Mouse (Mus musculus) cerebellum, adult 2 months (tissue): ENCODE results near the gene Rnf121. TPM values are rescaled to one million over a fixed set of nuclear protein-coding genes. Genes with fewer than 3 reads are reported as not detected.

Experiments used
- DNase-seq, 2 experiments: peaks; one replicate each; pipeline ENCODE4 v3.0.0; 2021
- H3K27ac ChIP-seq: fragments of 200-500 bp; 2 replicates; pipeline ENCODE4 v1.5.1; 2012; ENCODE audit warnings: low read length, control low read depth, inconsistent platforms; ENCODE audit not compliant: insufficient read depth
- H3K27me3 ChIP-seq: fragments of 200-500 bp; 2 replicates; pipeline ENCODE4 v1.6.1; 2012; ENCODE audit warnings: inconsistent platforms, mild to moderate bottlenecking, low read length, moderate library complexity; ENCODE audit not compliant: control insufficient read depth, insufficient read depth
- H3K4me1 ChIP-seq: fragments of 200-500 bp; 2 replicates; pipeline ENCODE4 v1.6.1; 2011; ENCODE audit warnings: low read length; ENCODE audit not compliant: control insufficient read depth, insufficient read depth
- H3K4me3 ChIP-seq: fragments of 200-500 bp; replicated peaks from 2 replicates; pipeline ENCODE3; 2011; ENCODE audit warnings: mild to moderate bottlenecking, low read depth, low read length, control low read depth; ENCODE audit not compliant: insufficient read depth
- CTCF ChIP-seq: fragments of 200-500 bp; IDR thresholded peaks from 2 replicates; pipeline ENCODE4 v1.5.1; 2011; ENCODE audit warnings: low read depth, mild to moderate bottlenecking, control low read depth, low read length, moderate library complexity, borderline replicate concordance; ENCODE audit not compliant: insufficient read depth
- POLR2A ChIP-seq: fragments of 200-500 bp; IDR thresholded peaks from 2 replicates; pipeline ENCODE4 v1.6.1; 2011; ENCODE audit warnings: low read length, control low read depth, borderline replicate concordance; ENCODE audit not compliant: insufficient read depth
- WGBS: fragments of 180-500 bp; shearing (Covaris S2); methylation state at CpG from one replicate; pipeline ENCODE4 v1.1.7; 2018; 5-methylcytosine and 5-hydroxymethylcytosine counted together
- polyA plus RNA-seq: library from polyadenylated mRNA; depleted of rRNA; stranded (reverse); fragments of >200 nt; gene quantifications from 2 replicates; pipeline ENCODE4 v1.2.3, GENCODE M21; 2012; rRNA removed

The Rnf121 gene
- polyA plus RNA-seq = 65.3 and 66.6 TPM in 2 replicates

GRCm38 (mm10) chr7:102065046-102065891 lies at the start of gene Rnf121, which contains the start of the genes Xndc1 and Xntrpc:
Gene Rnf121, minus strand, starts transcription at chr7:102065469.
Gene Xndc1, plus strand, starts transcription at chr7:102065511.
Gene Xntrpc, plus strand, starts transcription at chr7:102065713.
- Histone ChIP-seq H3K4me3 (peak within 1 kb of the TSS; percentile 72), H3K4me1 (no peaks in the 10 kb centered on the region; the same call in 1 of the 2 replicates), H3K27ac (peak within 1 kb of the TSS; percentile 57), H3K27me3 (no peaks in the 10 kb centered on the region)
- TF ChIP-seq POLR2A (peak; percentile 78), CTCF (no peak)
- WGBS = under 1% methylated on average over 56 of the region's 56 CpGs
- DNase-seq = peak; percentile 94

DNA sequence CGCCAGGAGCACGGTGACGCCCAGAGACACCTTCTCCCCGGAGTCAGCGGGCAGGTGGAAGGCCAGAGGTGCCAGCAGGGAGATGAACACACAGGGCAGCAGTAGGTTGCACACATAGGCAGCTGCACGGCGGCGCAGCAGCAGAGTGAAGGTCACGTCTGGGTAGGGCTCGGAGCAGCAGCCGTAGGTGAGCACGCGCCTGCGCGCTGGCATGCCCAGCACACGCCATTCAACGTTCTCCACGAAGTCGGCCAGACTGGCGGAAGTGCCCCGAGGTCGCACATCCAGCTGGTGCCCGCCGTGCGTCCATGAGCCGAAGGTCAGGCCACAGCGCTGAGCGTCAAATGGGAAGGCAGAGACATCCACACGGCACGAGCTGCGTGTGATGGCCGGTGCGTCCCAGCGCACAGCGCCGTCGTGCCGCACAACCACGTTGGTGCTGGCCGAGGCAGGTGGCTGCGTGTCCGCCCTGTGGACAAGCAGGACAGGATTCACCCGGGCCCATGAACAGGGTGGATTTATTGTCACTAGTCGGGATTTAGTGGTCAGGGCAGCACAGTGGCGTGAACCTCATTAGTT lies 48.0 kb upstream of the Rnf121 start:
- Histone ChIP-seq H3K27me3 (no peaks in the 10 kb centered on the region), H3K4me1 (no peaks in the 10 kb centered on the region), H3K27ac (no peak overlapping the region), H3K4me3 (no peak overlapping the region)
- TF ChIP-seq CTCF = no peak
- TF ChIP-seq POLR2A = no peak
- DNase-seq = no peak
- WGBS = 84% methylated on average over 45 of the region's 45 CpGs

- H3K4me1 ChIP-seq = peaks cover 4% of the 10 kb centered on the region
- H3K27me3 ChIP-seq = no peaks in the 10 kb centered on the region
- WGBS = 89% methylated on average over 4 of the region's 4 CpGs
- H3K27ac ChIP-seq = no peak overlapping the region
- TF ChIP-seq CTCF (no peak), POLR2A (no peak)
- H3K4me3 ChIP-seq = no peak overlapping the region
- no peak for DNase-seq
Observed at GRCm38 (mm10) chr7:102109746-102110145, 44.5 kb upstream of the Rnf121 start.

DNA sequence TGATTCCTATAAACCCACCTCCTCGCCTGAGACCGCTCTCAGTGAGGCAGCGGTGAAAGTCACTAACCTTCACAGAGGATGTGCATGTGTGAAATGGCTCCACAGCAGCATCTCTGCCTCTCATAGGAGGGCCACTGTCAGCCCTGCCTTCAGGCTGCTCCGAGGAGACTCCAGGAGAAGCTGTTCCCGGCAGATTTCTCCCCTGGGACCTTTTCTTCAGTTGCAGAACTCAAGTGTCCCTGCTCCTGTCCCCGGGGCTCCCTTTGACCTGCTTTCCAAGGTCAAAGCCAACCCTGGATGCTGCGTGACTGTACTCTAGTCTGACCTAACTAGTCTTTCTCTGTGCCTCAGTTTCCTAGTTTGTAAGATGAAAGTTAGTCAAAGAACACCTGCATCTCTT lies 43.9 kb upstream of the Rnf121 start, which contains the start of gene Art5:
TSS of gene Art5 (minus strand) at position 319 of the 400 bp plus-strand sequence.
- no peak for TF ChIP-seq POLR2A
- no peak for TF ChIP-seq CTCF
- WGBS = 79% methylated on average over 7 of the region's 7 CpGs

DNA sequence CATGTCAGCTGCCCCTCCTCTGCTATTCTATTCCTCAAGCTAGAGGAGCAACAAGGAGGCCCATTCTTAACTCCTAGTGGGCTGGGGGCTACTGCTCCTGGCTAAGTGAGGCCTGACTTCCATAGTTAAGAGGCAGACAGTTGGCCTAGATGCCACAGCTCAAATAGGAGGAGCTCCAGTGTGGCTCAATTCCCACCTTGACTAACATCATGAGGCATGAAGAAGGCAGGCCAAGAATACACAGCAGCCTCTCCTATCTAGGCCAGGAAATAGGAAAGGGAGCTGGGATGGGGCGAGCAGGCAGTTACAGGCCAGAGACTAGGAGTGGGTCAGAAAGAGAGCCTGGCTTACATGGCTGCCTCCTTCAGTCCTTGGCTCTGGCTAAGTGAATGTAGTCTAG lies 42.9 kb upstream of the Rnf121 start:
- Histone ChIP-seq H3K4me1 (peaks cover 4% of the 10 kb centered on the region), H3K27me3 (no peaks in the 10 kb centered on the region), H3K27ac (no peak overlapping the region), H3K4me3 (no peak overlapping the region)
- DNase-seq = no peak
- 54% methylated on average over 1 of the region's 1 CpGs for WGBS
- no peak for TF ChIP-seq POLR2A
- TF ChIP-seq CTCF = no peak

More for the DNA sequence above, 43.9 kb upstream of the Rnf121 start, which contains the start of gene Art5:
- Histone ChIP-seq H3K4me1 (peaks cover 4% of the 10 kb centered on the region), H3K27ac (no peak within 1 kb of the TSS), H3K4me3 (no peak within 1 kb of the TSS), H3K27me3 (no peaks in the 10 kb centered on the region)
- DNase-seq = no peak

DNA sequence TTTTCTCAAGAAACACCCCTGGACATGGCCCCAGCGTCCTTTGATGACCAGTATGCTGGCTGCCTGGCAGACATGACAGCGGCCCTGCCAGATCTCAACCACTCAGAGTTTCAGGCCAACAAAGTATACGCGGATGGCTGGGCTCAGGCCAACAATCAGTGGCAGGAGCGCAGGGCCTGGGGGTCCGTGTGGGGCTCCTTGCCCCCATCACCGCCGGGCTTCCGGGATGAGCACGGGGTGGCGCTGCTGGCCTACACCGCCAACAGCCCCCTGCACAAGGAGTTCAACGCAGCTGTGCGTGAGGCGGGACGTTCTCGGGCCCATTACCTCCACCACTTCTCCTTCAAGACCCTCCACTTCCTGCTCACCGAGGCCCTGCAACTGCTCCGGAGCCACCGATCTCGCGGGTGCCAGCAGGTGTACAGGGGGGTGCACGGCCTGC lies 41.5 kb upstream of the Rnf121 start:
- WGBS = 17% methylated on average over 23 of the region's 23 CpGs
- Histone ChIP-seq H3K27ac (no peak overlapping the region), H3K4me1 (peaks cover 4% of the 10 kb centered on the region), H3K27me3 (no peaks in the 10 kb centered on the region), H3K4me3 (peak overlapping the region; percentile 3)
- peak in 1 of 2 experiments; percentile 18 for DNase-seq
- no peak for TF ChIP-seq POLR2A
- no peak for TF ChIP-seq CTCF

- Histone ChIP-seq H3K27me3 (no peaks in the 10 kb centered on the region), H3K4me3 (no peak overlapping the region), H3K27ac (no peak overlapping the region), H3K4me1 (peaks cover 4% of the 10 kb centered on the region)
- peak; percentile 36 to 63 for DNase-seq
- TF ChIP-seq POLR2A (no peak), CTCF (no peak)
- WGBS = 24% methylated on average over 5 of the region's 5 CpGs
Observed at GRCm38 (mm10) chr7:102104126-102104525, 38.9 kb upstream of the Rnf121 start.
